Comparison of ENCODE assay signal across 8 mouse cellular contexts in the genomic region with DNA sequence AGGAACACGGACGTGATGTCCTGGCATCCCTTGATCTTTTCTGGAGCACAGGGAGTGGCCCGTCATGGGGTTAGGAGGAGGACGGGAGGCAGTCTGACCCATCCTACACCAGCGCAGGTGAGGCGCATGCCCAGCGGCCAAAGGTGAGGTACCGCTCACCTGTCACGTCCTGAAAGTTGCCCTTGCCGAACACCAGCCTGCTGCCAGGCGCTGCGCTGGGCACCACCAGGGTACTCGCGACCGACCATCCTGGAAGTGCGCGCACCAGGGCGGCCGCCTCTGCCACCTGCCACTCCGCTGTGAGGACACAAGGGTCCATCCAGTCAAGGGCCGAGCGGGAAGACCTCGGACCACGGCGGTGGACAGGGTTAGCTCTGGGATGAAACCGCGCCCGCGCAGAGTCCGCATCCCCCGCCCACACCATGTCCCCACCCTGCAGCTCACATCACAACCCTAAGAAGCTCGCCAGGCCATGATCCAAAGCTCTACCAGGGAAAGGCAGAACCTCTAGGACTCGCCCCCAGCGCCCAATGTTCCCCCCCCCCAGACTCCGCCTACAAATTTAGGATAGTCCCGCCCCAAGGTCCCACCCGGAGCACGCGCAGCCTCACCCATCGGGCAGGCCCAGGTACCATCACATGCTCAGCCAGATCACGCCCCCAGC. TPM values are rescaled to one million over a fixed set of nuclear protein-coding genes. Genes with fewer than 3 reads are reported as not detected.
DNase-seq lines count a peak whose midpoint lies in the region; ATAC-seq and TF ChIP-seq lines count a peak whose summit lies in the region.

No protein-coding gene starts in this region.

- peak overlapping the region; percentile 97 for H3K27ac ChIP-seq in forebrain, embryonic 10.5 days
- H3K27ac ChIP-seq in intestine, embryonic 15.5 days = peak overlapping the region; percentile 99
- peak overlapping the region; percentile 96 for H3K27ac ChIP-seq in liver, embryonic 12.5 days

- no peak for TF ChIP-seq CTCF in G1E (IDR thresholded peaks at IDR 0.05; ENCODE audit: low read depth, low read length)

- H3K27me3 ChIP-seq in G1E (ENCODE audit: insufficient read depth, low read length) = no peaks in the 10 kb centered on the region
- no peaks in the 10 kb centered on the region for H3K27me3 ChIP-seq in forebrain, embryonic 10.5 days (ENCODE audit: poor library complexity, severe bottlenecking)
- no peaks in the 10 kb centered on the region for H3K27me3 ChIP-seq in intestine, embryonic 15.5 days (replicated peaks)
- H3K27me3 ChIP-seq in liver, embryonic 12.5 days (replicated peaks) = no peaks in the 10 kb centered on the region

- peaks cover 44% of the 10 kb centered on the region for H3K9me3 ChIP-seq in G1E (replicated peaks)
- H3K9me3 ChIP-seq in forebrain, embryonic 10.5 days = peaks cover 6% of the 10 kb centered on the region; the same call in 1 of the 2 replicates
- no peaks in the 10 kb centered on the region for H3K9me3 ChIP-seq in intestine, embryonic 15.5 days
- no peaks in the 10 kb centered on the region for H3K9me3 ChIP-seq in liver, embryonic 12.5 days (replicated peaks)

- H3K4me3 ChIP-seq in G1E (ENCODE audit: low read depth, low read length) = peak overlapping the region; percentile 87
- peak overlapping the region; percentile 86 for H3K4me3 ChIP-seq in forebrain, embryonic 10.5 days
- H3K4me3 ChIP-seq in intestine, embryonic 15.5 days (replicated peaks) = peak overlapping the region; percentile 79
- peak overlapping the region; percentile 86 for H3K4me3 ChIP-seq in liver, embryonic 12.5 days

- WGBS in forebrain, embryonic 10.5 days = 16% methylated on average over 41 of the region's 41 CpGs
- WGBS in intestine, embryonic 15.5 days = 15% methylated on average over 41 of the region's 41 CpGs
- 14% methylated on average over 39 of the region's 41 CpGs for WGBS in liver, embryonic 12.5 days (ENCODE audit: insufficient replicate concordance)

- H3K4me1 ChIP-seq in G1E (ENCODE audit: insufficient read depth, low read depth, low read length) = peaks cover 49% of the 10 kb centered on the region
- peaks cover 27% of the 10 kb centered on the region for H3K4me1 ChIP-seq in forebrain, embryonic 10.5 days
- peaks cover 13% of the 10 kb centered on the region for H3K4me1 ChIP-seq in intestine, embryonic 15.5 days (replicated peaks)
- peaks cover 37% of the 10 kb centered on the region for H3K4me1 ChIP-seq in liver, embryonic 12.5 days

- peak; percentile 29 for DNase-seq in kidney, adult 18-20 months
- no peak for DNase-seq in kidney, postnatal 10 days
- DNase-seq in G1E (ENCODE audit: low spot score) = no peak
- no peak for DNase-seq in forebrain, embryonic 10.5 days (ENCODE audit: extremely low spot score, low spot score)
- DNase-seq in spleen, postnatal 4 days (ENCODE audit: low spot score in 2 of 2) = peak; percentile 37 to 73
- no peak for DNase-seq in embryo, embryonic 9.5 days (ENCODE audit: extremely low spot score)

- no peak for ATAC-seq in G1E (ENCODE audit: extremely low read depth, insufficient number of reproducible peaks, low FRiP score, poor library complexity, severe bottlenecking)
- ATAC-seq in intestine, embryonic 15.5 days = no peak; the same call in 1 of the 2 replicates
- peak; percentile 25; the same call in 1 of the 2 replicates for ATAC-seq in liver, embryonic 12.5 days

- peak overlapping the region; percentile 85 for H3K9ac ChIP-seq in intestine, embryonic 15.5 days
- H3K9ac ChIP-seq in liver, embryonic 12.5 days = peak overlapping the region; percentile 86

- H3K36me3 ChIP-seq in G1E (replicated peaks) = peaks cover 50% of the 10 kb centered on the region
- H3K36me3 ChIP-seq in forebrain, embryonic 10.5 days (replicated peaks) = peaks cover 55% of the 10 kb centered on the region
- peaks cover 36% of the 10 kb centered on the region for H3K36me3 ChIP-seq in intestine, embryonic 15.5 days
- H3K36me3 ChIP-seq in liver, embryonic 12.5 days = peaks cover 45% of the 10 kb centered on the region

- H3K4me2 ChIP-seq in intestine, embryonic 15.5 days (replicated peaks) = peak overlapping the region; percentile 90
- peak overlapping the region; percentile 97 for H3K4me2 ChIP-seq in liver, embryonic 12.5 days

RNA-seq across cellular contexts. Expression of gene Gtpbp6, which starts 1.0 kb away (rescaled TPM):
- total RNA-seq in G1E (2014; fragmentation: Nextera tagmentation) = 16.6 and 17.0 TPM in 2 replicates
- total RNA-seq in G1E (2017) = 17.5 and 17.8 TPM in 2 replicates
- polyA plus RNA-seq in G1E (2012) = 35.6 and 40.9 TPM in 2 replicates
- polyA plus RNA-seq in forebrain, embryonic 10.5 days (2016; fragmentation: Nextera tagmentation; extraction: Ambion mirVana) = 32.8 and 32.9 TPM in 2 replicates
- 29.4 and 30.2 TPM in 2 replicates for polyA plus RNA-seq in intestine, embryonic 15.5 days (2015; fragmentation: Nextera tagmentation; extraction: Ambion mirVana)
- polyA plus RNA-seq in liver, embryonic 12.5 days (2016; fragmentation: Nextera tagmentation; extraction: Ambion mirVana) = 13.7 and 17.5 TPM in 2 replicates

RNA-seq across cellular contexts. Expression of gene Zfp605, which starts 2.9 kb away (rescaled TPM):
- 10.4 and 12.1 TPM in 2 replicates for total RNA-seq in G1E (2014; fragmentation: Nextera tagmentation)
- total RNA-seq in G1E (2017) = 7.3 and 8.2 TPM in 2 replicates
- 0.24 and 0.40 TPM in 2 replicates for polyA plus RNA-seq in G1E (2012)
- 7.0 and 7.4 TPM in 2 replicates for polyA plus RNA-seq in forebrain, embryonic 10.5 days (2016; fragmentation: Nextera tagmentation; extraction: Ambion mirVana)
- 3.9 and 4.0 TPM in 2 replicates for polyA plus RNA-seq in intestine, embryonic 15.5 days (2015; fragmentation: Nextera tagmentation; extraction: Ambion mirVana)
- 1.9 and 2.0 TPM in 2 replicates for polyA plus RNA-seq in liver, embryonic 12.5 days (2016; fragmentation: Nextera tagmentation; extraction: Ambion mirVana)

RNA-seq across cellular contexts. Expression of gene Plcxd1, which starts 7.3 kb away (rescaled TPM):
- total RNA-seq in G1E (2014; fragmentation: Nextera tagmentation) = not detected in 2 replicates
- total RNA-seq in G1E (2017) = 0.06 and 0.11 TPM in 2 replicates
- polyA plus RNA-seq in G1E (2012) = not detected in 2 replicates
- polyA plus RNA-seq in forebrain, embryonic 10.5 days (2016; fragmentation: Nextera tagmentation; extraction: Ambion mirVana) = 1.3 and 1.5 TPM in 2 replicates
- polyA plus RNA-seq in intestine, embryonic 15.5 days (2015; fragmentation: Nextera tagmentation; extraction: Ambion mirVana) = 0.89 and 0.92 TPM in 2 replicates
- 0.57 and 0.82 TPM in 2 replicates for polyA plus RNA-seq in liver, embryonic 12.5 days (2016; fragmentation: Nextera tagmentation; extraction: Ambion mirVana)

RNA-seq across cellular contexts. Expression of gene Gm35315, which starts 12.8 kb away (rescaled TPM):
- total RNA-seq in G1E (2014; fragmentation: Nextera tagmentation) (5.4 and 7.4 TPM in 2 replicates), G1E (2017) (3.8 TPM in 2 replicates)
- 0.09 and 0.10 TPM in 2 replicates for polyA plus RNA-seq in G1E (2012)
- 3.5 and 3.8 TPM in 2 replicates for polyA plus RNA-seq in forebrain, embryonic 10.5 days (2016; fragmentation: Nextera tagmentation; extraction: Ambion mirVana)
- polyA plus RNA-seq in intestine, embryonic 15.5 days (2015; fragmentation: Nextera tagmentation; extraction: Ambion mirVana) = 1.7 and 1.8 TPM in 2 replicates
- polyA plus RNA-seq in liver, embryonic 12.5 days (2016; fragmentation: Nextera tagmentation; extraction: Ambion mirVana) = 1.8 and 2.4 TPM in 2 replicates

RNA-seq across cellular contexts. Expression of gene Chfr, which starts 28.6 kb away (rescaled TPM):
- total RNA-seq in G1E (2014; fragmentation: Nextera tagmentation) (82.8 and 93.5 TPM in 2 replicates), G1E (2017) (65.3 and 79.8 TPM in 2 replicates)
- polyA plus RNA-seq in G1E (2012) = 37.1 and 49.0 TPM in 2 replicates
- polyA plus RNA-seq in forebrain, embryonic 10.5 days (2016; fragmentation: Nextera tagmentation; extraction: Ambion mirVana) = 44.7 and 46.0 TPM in 2 replicates
- polyA plus RNA-seq in intestine, embryonic 15.5 days (2015; fragmentation: Nextera tagmentation; extraction: Ambion mirVana) = 32.7 and 34.5 TPM in 2 replicates
- polyA plus RNA-seq in liver, embryonic 12.5 days (2016; fragmentation: Nextera tagmentation; extraction: Ambion mirVana) = 29.1 and 30.5 TPM in 2 replicates

Comparison
In these comparisons a context has a peak if more than half of its experiments do, and no peak if none do; other contexts are left out.
1. DNase-seq: peak in kidney, adult 18-20 months (single experiment) and spleen, postnatal 4 days (2 of 2); none in kidney, postnatal 10 days (single experiment), G1E (single experiment), forebrain, embryonic 10.5 days (single experiment) and embryo, embryonic 9.5 days (single experiment).
2. Peak in every context shown above with its lines, with median percentiles within 50 percentile points of each other: H3K4me3 ChIP-seq and H3K27ac ChIP-seq.